Mouse (Mus musculus): ENCODE measurements at regions not wholly inside any gene's neighbourhood (a gene's known extent, or its start where the extent isn't known, plus 50 kb on each side); places are given as distances from the start of the nearest gene placed in this dataset.

DNA sequence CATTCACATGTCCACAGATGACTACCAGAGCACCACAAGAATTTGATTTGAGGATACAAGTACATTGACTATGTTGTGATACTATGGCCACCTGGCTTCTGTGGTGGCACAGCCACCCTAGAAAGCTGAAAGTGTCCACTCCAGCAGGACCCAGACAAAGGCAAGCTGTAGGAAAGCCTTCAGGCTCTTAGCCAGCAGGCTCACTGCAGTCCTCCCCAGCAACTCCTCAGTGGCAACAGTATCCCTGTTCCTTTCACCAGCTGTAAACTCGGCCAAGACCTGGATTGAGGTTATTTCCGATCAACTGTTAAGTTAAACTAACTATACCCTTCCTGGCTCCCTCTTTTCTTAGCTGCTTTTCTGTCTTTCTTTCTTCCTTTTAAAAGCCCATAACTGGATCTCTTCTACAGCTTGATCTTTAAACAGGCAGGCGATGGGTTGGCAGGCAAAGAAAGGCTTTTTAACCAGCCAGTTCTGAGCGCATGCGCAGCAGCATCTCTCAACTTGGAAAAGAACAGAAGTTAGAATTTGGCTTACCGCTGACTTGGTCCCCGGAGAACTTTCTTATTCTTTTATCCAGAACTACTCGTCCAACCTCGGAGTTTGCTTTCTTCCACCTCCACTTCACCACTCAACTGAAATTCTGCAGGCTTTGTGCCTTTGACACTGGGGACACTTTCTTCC is 202.5 kb upstream of the Nt5e start:
- no peak for TF ChIP-seq CTCF (IDR thresholded peaks at IDR 0.05; ENCODE audit: borderline replicate concordance, extremely low read depth, insufficient read depth, insufficient read length)
- TF ChIP-seq POLR2A (IDR thresholded peaks at IDR 0.05; ENCODE audit: borderline replicate concordance, extremely low read depth, insufficient read depth, insufficient read length, poor library complexity, severe bottlenecking), result no peak
